Mouse (Mus musculus): Measurements from ENCODE around the gene Trim52. TPM values are rescaled to one million over a fixed set of nuclear protein-coding genes. Genes with fewer than 3 reads are reported as not detected.

Gene Trim52
- total and polyA plus RNA-seq, 3 experiments = not detected

- 98% methylated on average over 22 of the region's 22 CpGs for WGBS
- Histone ChIP-seq H3K4me3 (no peak overlapping the region), H3K79me2 (replicated peaks; ENCODE audit: control insufficient read depth, insufficient read depth, low read length) (no peaks in the 10 kb centered on the region), H3K36me3 (ENCODE audit: control insufficient read depth, insufficient read depth, low read length) (no peaks in the 10 kb centered on the region), H3K9ac (ENCODE audit: low read depth, low read length) (no peak overlapping the region), H3K27me3 (ENCODE audit: control insufficient read depth, insufficient read depth, low read length) (no peaks in the 10 kb centered on the region), H3K27ac (no peak overlapping the region), H3K4me1 (ENCODE audit: control insufficient read depth, insufficient read depth, low read length) (no peaks in the 10 kb centered on the region)
- no peak for DNase-seq
- TF ChIP-seq POLR2A (IDR thresholded peaks at IDR 0.05; ENCODE audit: insufficient read depth, low read depth, low read length) (no peak), CTCF (IDR thresholded peaks at IDR 0.05) (no peak), EP300 (IDR thresholded peaks at IDR 0.05; ENCODE audit: insufficient read depth, low read depth, low read length) (no peak)
- intact Hi-C loops (cut with DNase I) = no loop called here
Observed at GRCm38 (mm10) chr14:106106425-106106824, 427 bp downstream of the Trim52 start.

- intact Hi-C loops (cut with DNase I) = no loop called here
- Histone ChIP-seq H3K27me3 (ENCODE audit: control insufficient read depth, insufficient read depth, low read length) (no peaks in the 10 kb centered on the region), H3K36me3 (ENCODE audit: control insufficient read depth, insufficient read depth, low read length) (no peaks in the 10 kb centered on the region), H3K9ac (ENCODE audit: low read depth, low read length) (no peak overlapping the region), H3K27ac (no peak overlapping the region), H3K79me2 (replicated peaks; ENCODE audit: control insufficient read depth, insufficient read depth, low read length) (no peaks in the 10 kb centered on the region), H3K4me1 (ENCODE audit: control insufficient read depth, insufficient read depth, low read length) (no peaks in the 10 kb centered on the region), H3K4me3 (no peak overlapping the region)
- 33% methylated on average over 2 of the region's 2 CpGs for WGBS
- no peak for DNase-seq
- TF ChIP-seq POLR2A (IDR thresholded peaks at IDR 0.05; ENCODE audit: insufficient read depth, low read depth, low read length) = no peak
- no peak for TF ChIP-seq EP300 (IDR thresholded peaks at IDR 0.05; ENCODE audit: insufficient read depth, low read depth, low read length)
- no peak for TF ChIP-seq CTCF (IDR thresholded peaks at IDR 0.05)
Observed at GRCm38 (mm10) chr14:106119371-106119770, 13.4 kb downstream of the Trim52 start.

DNA sequence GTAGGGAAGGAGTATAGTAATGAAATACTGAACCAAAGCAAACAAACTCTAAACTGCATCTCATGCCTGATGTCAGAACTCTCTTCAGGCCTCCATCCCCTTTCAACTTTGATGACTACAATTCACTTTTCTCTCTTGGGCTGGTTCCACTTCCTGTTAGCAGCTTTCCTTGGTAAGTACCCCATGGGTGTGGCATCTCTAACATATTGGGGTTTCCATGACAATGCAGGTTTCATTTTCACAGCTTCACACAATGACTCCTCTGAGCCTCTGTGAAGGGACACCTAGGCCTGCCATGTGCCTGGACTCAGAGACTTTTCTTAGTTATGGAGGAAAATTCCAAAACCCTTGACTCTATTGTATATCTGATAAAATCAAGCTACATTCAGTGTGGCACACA lies 30.3 kb downstream of the Trim52 start:
- no peaks in the 10 kb centered on the region for H3K79me2 ChIP-seq (replicated peaks; ENCODE audit: control insufficient read depth, insufficient read depth, low read length)
- TF ChIP-seq POLR2A (IDR thresholded peaks at IDR 0.05; ENCODE audit: insufficient read depth, low read depth, low read length) (no peak), EP300 (IDR thresholded peaks at IDR 0.05; ENCODE audit: insufficient read depth, low read depth, low read length) (no peak), CTCF (IDR thresholded peaks at IDR 0.05) (no peak)
- no peaks in the 10 kb centered on the region for H3K27me3 ChIP-seq (ENCODE audit: control insufficient read depth, insufficient read depth, low read length)
- intact Hi-C loops (cut with DNase I) = no loop called here
- no peaks in the 10 kb centered on the region for H3K36me3 ChIP-seq (ENCODE audit: control insufficient read depth, insufficient read depth, low read length)
- H3K4me3 ChIP-seq = no peak overlapping the region
- no peaks in the 10 kb centered on the region for H3K4me1 ChIP-seq (ENCODE audit: control insufficient read depth, insufficient read depth, low read length)
- no peak for DNase-seq
- no peak overlapping the region for H3K9ac ChIP-seq (ENCODE audit: low read depth, low read length)
- no peak overlapping the region for H3K27ac ChIP-seq

GRCm38 (mm10) chr14:106151188-106151587 lies 45.2 kb downstream of the Trim52 start:
- H3K9ac ChIP-seq (ENCODE audit: low read depth, low read length) = no peak overlapping the region
- H3K27ac ChIP-seq = no peak overlapping the region
- no peaks in the 10 kb centered on the region for H3K4me1 ChIP-seq (ENCODE audit: control insufficient read depth, insufficient read depth, low read length)
- no peaks in the 10 kb centered on the region for H3K36me3 ChIP-seq (ENCODE audit: control insufficient read depth, insufficient read depth, low read length)
- intact Hi-C loops (cut with DNase I) = no loop called here
- WGBS = 40% methylated on average over 2 of the region's 2 CpGs
- no peak overlapping the region for H3K4me3 ChIP-seq
- no peaks in the 10 kb centered on the region for H3K27me3 ChIP-seq (ENCODE audit: control insufficient read depth, insufficient read depth, low read length)
- TF ChIP-seq POLR2A (IDR thresholded peaks at IDR 0.05; ENCODE audit: insufficient read depth, low read depth, low read length) = no peak
- TF ChIP-seq CTCF (IDR thresholded peaks at IDR 0.05) = no peak
- no peak for TF ChIP-seq EP300 (IDR thresholded peaks at IDR 0.05; ENCODE audit: insufficient read depth, low read depth, low read length)
- DNase-seq = no peak
- H3K79me2 ChIP-seq (replicated peaks; ENCODE audit: control insufficient read depth, insufficient read depth, low read length) = no peaks in the 10 kb centered on the region

DNA sequence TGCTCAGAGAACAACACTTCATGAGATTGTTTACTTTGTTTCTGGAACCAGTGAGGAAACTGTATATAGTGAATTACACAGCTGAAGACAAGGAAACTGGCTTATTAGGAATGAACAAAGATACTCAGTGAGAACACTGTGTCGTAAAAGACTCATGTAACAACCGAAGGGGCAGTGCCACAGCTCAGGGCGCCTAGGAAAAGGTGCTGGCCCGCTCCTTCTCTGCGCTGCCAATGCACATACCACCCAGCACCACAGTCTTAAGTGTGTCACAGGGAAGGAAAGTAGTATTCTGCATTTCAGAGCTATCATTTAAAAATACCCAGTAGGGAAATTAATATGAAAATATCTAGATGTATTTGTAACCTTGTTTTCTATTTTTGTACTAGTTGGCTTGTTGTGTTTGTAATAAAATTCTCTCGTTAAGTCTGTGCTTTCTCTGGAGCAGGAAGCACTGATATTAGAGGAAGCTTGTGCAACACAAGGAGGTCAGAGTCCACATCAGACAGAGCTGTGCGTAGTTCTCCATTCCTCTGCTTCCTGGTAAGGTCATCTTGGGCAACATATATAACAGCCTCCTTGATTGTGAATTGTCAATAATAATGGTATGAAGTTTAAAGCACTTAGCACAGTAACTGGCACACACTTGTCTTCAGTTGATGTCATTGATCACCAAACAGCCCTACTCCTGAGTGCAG lies 49.0 kb downstream of the Trim52 start:
- no peak overlapping the region for H3K4me3 ChIP-seq
- H3K4me1 ChIP-seq (ENCODE audit: control insufficient read depth, insufficient read depth, low read length) = no peaks in the 10 kb centered on the region
- no peaks in the 10 kb centered on the region for H3K27me3 ChIP-seq (ENCODE audit: control insufficient read depth, insufficient read depth, low read length)
- no peak overlapping the region for H3K9ac ChIP-seq (ENCODE audit: low read depth, low read length)
- WGBS = 68% methylated on average over 7 of the region's 7 CpGs
- TF ChIP-seq POLR2A (IDR thresholded peaks at IDR 0.05; ENCODE audit: insufficient read depth, low read depth, low read length) (no peak), EP300 (IDR thresholded peaks at IDR 0.05; ENCODE audit: insufficient read depth, low read depth, low read length) (no peak), CTCF (IDR thresholded peaks at IDR 0.05) (no peak)
- no peak overlapping the region for H3K27ac ChIP-seq
- no peak for DNase-seq
- H3K36me3 ChIP-seq (ENCODE audit: control insufficient read depth, insufficient read depth, low read length) = no peaks in the 10 kb centered on the region
- intact Hi-C loops (cut with DNase I) = no loop called here
- H3K79me2 ChIP-seq (replicated peaks; ENCODE audit: control insufficient read depth, insufficient read depth, low read length) = no peaks in the 10 kb centered on the region

GRCm38 (mm10) chr14:106156533-106156932 lies 50.5 kb downstream of the Trim52 start:
- H3K36me3 ChIP-seq (ENCODE audit: control insufficient read depth, insufficient read depth, low read length) = no peaks in the 10 kb centered on the region
- WGBS = 51% methylated on average over 1 of the region's 1 CpGs
- intact Hi-C loops (cut with DNase I) = no loop called here
- no peaks in the 10 kb centered on the region for H3K79me2 ChIP-seq (replicated peaks; ENCODE audit: control insufficient read depth, insufficient read depth, low read length)
- H3K27ac ChIP-seq = no peak overlapping the region
- H3K27me3 ChIP-seq (ENCODE audit: control insufficient read depth, insufficient read depth, low read length) = no peaks in the 10 kb centered on the region
- H3K4me3 ChIP-seq = no peak overlapping the region
- no peak overlapping the region for H3K9ac ChIP-seq (ENCODE audit: low read depth, low read length)
- TF ChIP-seq POLR2A (IDR thresholded peaks at IDR 0.05; ENCODE audit: insufficient read depth, low read depth, low read length) (no peak), EP300 (IDR thresholded peaks at IDR 0.05; ENCODE audit: insufficient read depth, low read depth, low read length) (no peak), CTCF (IDR thresholded peaks at IDR 0.05) (no peak)
- no peaks in the 10 kb centered on the region for H3K4me1 ChIP-seq (ENCODE audit: control insufficient read depth, insufficient read depth, low read length)
- DNase-seq = no peak

Measured in heart, adult 2 months (tissue).